Mouse (Mus musculus) spleen, postnatal 4 days (tissue): ENCODE measurements at regions not wholly inside any gene's neighbourhood (a gene's known extent, or its start where the extent isn't known, plus 50 kb on each side); places are given as distances from the start of the nearest gene placed in this dataset.
"Not testable (repeated sequence)": the region's sequence is repeated elsewhere in the genome, so short reads cannot be mapped to it uniquely, and the experiment has no call there.

ENCODE experiments used
- DNase-seq, 2 experiments: peaks; one replicate each; pipeline ENCODE4 v3.0.0; 2022; ENCODE audit warnings: low spot score in 2 of 2

GRCm38 (mm10) chr6:7790040-7790439 lies 54.6 kb upstream of the C1galt1 start:
- no peak for DNase-seq

GRCm38 (mm10) chr6:7789071-7789470 lies 55.6 kb upstream of the C1galt1 start:
- no peak for DNase-seq

- DNase-seq = no peak
Observed at GRCm38 (mm10) chr6:7785407-7785806, 59.2 kb upstream of the C1galt1 start.

- peak in 1 of 2 experiments; percentile 36 for DNase-seq
Observed at GRCm38 (mm10) chr6:7783059-7783458, 61.6 kb upstream of the C1galt1 start.

- DNase-seq = no peak
Observed at GRCm38 (mm10) chr6:7779959-7780358, 64.7 kb upstream of the C1galt1 start.

- DNase-seq = no peak
Observed at GRCm38 (mm10) chr6:7778642-7779404, 65.8 kb upstream of the C1galt1 start.

- no peak for DNase-seq
Observed at GRCm38 (mm10) chr6:7768421-7768820, 75.4 kb upstream of the Asns start.

GRCm38 (mm10) chr6:7767631-7768030 lies 74.6 kb upstream of the Asns start:
- no peak for DNase-seq

- no peak for DNase-seq
Observed at GRCm38 (mm10) chr6:7759385-7759784, 66.3 kb upstream of the Asns start.

- DNase-seq = no peak
Observed at GRCm38 (mm10) chr6:7753895-7754294, 60.8 kb upstream of the Asns start.

- DNase-seq = no peak
Observed at GRCm38 (mm10) chr6:7752885-7753611, 60.0 kb upstream of the Asns start.

GRCm38 (mm10) chr6:7748536-7748935 lies 55.5 kb upstream of the Asns start:
- no peak for DNase-seq

GRCm38 (mm10) chr6:7744257-7744656 lies 51.2 kb upstream of the Asns start:
- DNase-seq = not testable (repeated sequence)
